Mouse (Mus musculus) liver, embryonic 15.5 days (tissue): ENCODE data around the gene Zfp827. TPM values are rescaled to one million over a fixed set of nuclear protein-coding genes. Genes with fewer than 3 reads are reported as not detected.

Source experiments
- ATAC-seq: fragments of 200-750 bp; cut with Nextera tagmentation; 2 replicates; pipeline ENCODE4 v1.8.0; 2017; ENCODE audit warnings: moderate number of reproducible peaks, mild to moderate bottlenecking, moderate library complexity; ENCODE audit not compliant: insufficient read depth
- H3K27ac ChIP-seq: fragments of 300-500 bp; sonication (generic); replicated peaks from 2 replicates; pipeline ENCODE4 v1.5.1; 2015; ENCODE audit warnings: mild to moderate bottlenecking, inconsistent platforms
- H3K27me3 ChIP-seq: fragments of 300-500 bp; sonication (generic); 2 replicates; pipeline ENCODE4 v1.6.1; 2015; ENCODE audit warnings: mild to moderate bottlenecking, inconsistent platforms
- H3K36me3 ChIP-seq: fragments of 300-500 bp; sonication (generic); replicated peaks from 2 replicates; pipeline ENCODE4 v1.6.1; 2015; ENCODE audit warnings: moderate library complexity, mild to moderate bottlenecking, inconsistent platforms
- H3K4me1 ChIP-seq: fragments of 300-500 bp; sonication (generic); replicated peaks from 2 replicates; pipeline ENCODE4 v1.6.1; 2015; ENCODE audit warnings: inconsistent platforms
- H3K4me2 ChIP-seq: fragments of 300-500 bp; sonication (generic); 2 replicates; pipeline ENCODE4 v1.6.1; 2015; ENCODE audit warnings: moderate library complexity, mild to moderate bottlenecking, inconsistent platforms
- H3K4me3 ChIP-seq: fragments of 300-500 bp; sonication (generic); replicated peaks from 2 replicates; pipeline ENCODE4 v1.5.1; 2015; ENCODE audit warnings: mild to moderate bottlenecking, inconsistent platforms
- H3K9ac ChIP-seq: fragments of 300-500 bp; sonication (generic); 2 replicates; pipeline ENCODE4 v1.6.1; 2015; ENCODE audit warnings: moderate library complexity, mild to moderate bottlenecking, inconsistent platforms
- H3K9me3 ChIP-seq: fragments of 300-500 bp; sonication (generic); replicated peaks from 2 replicates; pipeline ENCODE4 v1.6.1; 2016; ENCODE audit warnings: inconsistent platforms
- WGBS: fragments of 180-500 bp; shearing (Covaris S2); methylation state at CpG from one replicate; pipeline ENCODE4 v1.1.7; 2015; ENCODE audit warnings: mixed read lengths; ENCODE audit not compliant: insufficient replicate concordance; 5-methylcytosine and 5-hydroxymethylcytosine counted together
- polyA plus RNA-seq: library from polyadenylated mRNA; unstranded; fragments of >200 nt; fragmentation: Nextera tagmentation; extraction: Ambion mirVana; gene quantifications from 2 replicates; pipeline ENCODE4 v1.2.1, GENCODE M21; 2015

Gene Zfp827
- polyA plus RNA-seq, 1 experiment from 2014 or later = 0.47 TPM

DNA sequence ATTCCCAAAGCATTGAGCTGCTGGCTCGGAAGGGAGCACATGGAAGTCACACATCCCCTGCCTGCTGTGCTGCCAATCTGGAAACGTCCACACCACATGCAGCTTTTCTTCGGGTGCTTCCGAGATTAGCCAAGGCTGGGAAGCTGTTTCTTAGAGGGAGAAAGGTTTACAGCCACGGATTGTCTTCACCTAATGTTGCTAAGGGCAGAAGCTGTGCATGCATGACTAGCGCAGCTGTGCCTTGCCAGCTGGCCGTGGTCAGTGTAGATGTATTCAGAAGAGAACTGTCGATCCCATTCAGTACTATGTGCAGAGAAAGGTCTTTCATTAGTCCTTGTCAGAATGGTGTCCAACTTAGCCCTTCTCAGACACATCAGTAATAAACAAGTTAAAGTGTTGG lies 117.0 kb downstream of the Zfp827 start:
- no peaks in the 10 kb centered on the region for H3K36me3 ChIP-seq
- H3K4me2 ChIP-seq = no peak overlapping the region
- 60% methylated on average over 8 of the region's 8 CpGs for WGBS
- H3K4me1 ChIP-seq = no peaks in the 10 kb centered on the region
- H3K9me3 ChIP-seq = no peaks in the 10 kb centered on the region
- H3K27ac ChIP-seq = no peak overlapping the region
- ATAC-seq = no peak
- H3K4me3 ChIP-seq = no peak overlapping the region
- H3K9ac ChIP-seq = no peak overlapping the region
- H3K27me3 ChIP-seq = no peaks in the 10 kb centered on the region

DNA sequence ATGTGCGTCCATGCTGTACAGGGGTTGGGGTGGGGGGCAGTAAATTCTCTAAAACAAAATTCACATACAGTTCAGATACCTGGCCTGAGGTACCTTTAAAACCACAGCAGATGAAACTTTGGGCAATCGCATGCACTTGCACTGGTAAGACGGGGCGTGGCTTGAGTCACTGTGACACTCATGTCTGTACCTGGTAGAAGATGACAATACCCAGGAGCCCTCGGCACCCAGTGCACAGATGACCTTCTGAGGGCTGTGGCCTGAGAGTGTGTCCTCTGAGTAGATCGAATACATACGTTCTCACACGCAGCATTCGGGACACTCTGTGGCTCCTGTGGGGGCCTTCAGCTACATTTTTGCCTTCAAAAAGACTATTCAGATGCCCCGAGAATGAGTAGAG lies 117.4 kb downstream of the Zfp827 start:
- H3K4me2 ChIP-seq = no peak overlapping the region

DNA sequence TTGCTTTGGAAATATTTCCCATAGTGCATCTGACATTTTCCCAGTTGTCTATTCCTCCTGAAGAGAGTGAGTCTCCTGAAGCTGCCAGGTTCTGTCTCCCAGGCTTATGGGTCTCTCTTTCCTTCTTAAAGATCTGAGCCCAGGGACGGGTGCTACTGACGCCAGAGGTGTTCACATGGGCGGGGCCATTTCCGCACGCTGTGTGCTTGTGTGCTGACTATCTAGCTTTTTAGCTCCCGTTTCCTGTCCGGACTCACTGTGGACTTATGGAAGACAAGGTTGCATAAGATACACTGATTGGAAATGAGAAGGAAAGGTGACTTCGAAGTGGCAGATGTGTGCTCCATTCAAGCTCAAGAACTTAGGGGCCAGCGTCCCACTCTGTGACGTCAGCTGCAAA lies 120.6 kb downstream of the Zfp827 start:
- H3K4me2 ChIP-seq = no peak overlapping the region
- WGBS = 76% methylated on average over 10 of the region's 10 CpGs
- no peaks in the 10 kb centered on the region for H3K36me3 ChIP-seq
- no peak overlapping the region for H3K9ac ChIP-seq
- ATAC-seq = no peak
- H3K4me1 ChIP-seq = no peaks in the 10 kb centered on the region
- no peak overlapping the region for H3K27ac ChIP-seq
- no peaks in the 10 kb centered on the region for H3K27me3 ChIP-seq
- no peaks in the 10 kb centered on the region for H3K9me3 ChIP-seq
- no peak overlapping the region for H3K4me3 ChIP-seq

More for the DNA sequence above, 117.4 kb downstream of the Zfp827 start:
- no peak for ATAC-seq
- Histone ChIP-seq H3K27ac (no peak overlapping the region), H3K36me3 (no peaks in the 10 kb centered on the region), H3K27me3 (no peaks in the 10 kb centered on the region), H3K9me3 (no peaks in the 10 kb centered on the region), H3K4me1 (no peaks in the 10 kb centered on the region), H3K9ac (no peak overlapping the region), H3K4me3 (no peak overlapping the region)
- WGBS = 70% methylated on average over 10 of the region's 10 CpGs

GRCm38 (mm10) chr8:79149880-79150279 lies 121.6 kb downstream of the Zfp827 start:
- WGBS = 79% methylated on average over 10 of the region's 10 CpGs
- Histone ChIP-seq H3K27me3 (no peaks in the 10 kb centered on the region), H3K4me3 (no peak overlapping the region), H3K9me3 (no peaks in the 10 kb centered on the region), H3K27ac (no peak overlapping the region), H3K4me1 (no peaks in the 10 kb centered on the region), H3K4me2 (no peak overlapping the region), H3K9ac (no peak overlapping the region), H3K36me3 (no peaks in the 10 kb centered on the region)
- ATAC-seq = no peak

GRCm38 (mm10) chr8:79150544-79151192 lies 122.4 kb downstream of the Zfp827 start:
- Histone ChIP-seq H3K27ac (no peak overlapping the region), H3K9me3 (no peaks in the 10 kb centered on the region), H3K27me3 (no peaks in the 10 kb centered on the region), H3K4me2 (no peak overlapping the region), H3K4me3 (no peak overlapping the region), H3K9ac (no peak overlapping the region), H3K4me1 (no peaks in the 10 kb centered on the region), H3K36me3 (no peaks in the 10 kb centered on the region)
- no peak for ATAC-seq
- WGBS = 61% methylated on average over 11 of the region's 11 CpGs

GRCm38 (mm10) chr8:79151644-79152043 lies 123.4 kb downstream of the Zfp827 start:
- ATAC-seq = no peak
- H3K27ac ChIP-seq = no peak overlapping the region
- no peak overlapping the region for H3K4me3 ChIP-seq
- H3K9ac ChIP-seq = no peak overlapping the region
- WGBS = 72% methylated on average over 4 of the region's 4 CpGs
- H3K27me3 ChIP-seq = no peaks in the 10 kb centered on the region
- no peak overlapping the region for H3K4me2 ChIP-seq
- no peaks in the 10 kb centered on the region for H3K4me1 ChIP-seq
- no peaks in the 10 kb centered on the region for H3K36me3 ChIP-seq
- H3K9me3 ChIP-seq = no peaks in the 10 kb centered on the region

GRCm38 (mm10) chr8:79153201-79153600 lies 125.0 kb downstream of the Zfp827 start:
- H3K4me3 ChIP-seq = no peak overlapping the region
- no peaks in the 10 kb centered on the region for H3K4me1 ChIP-seq
- ATAC-seq = no peak
- no peak overlapping the region for H3K4me2 ChIP-seq
- no peak overlapping the region for H3K9ac ChIP-seq
- no peaks in the 10 kb centered on the region for H3K9me3 ChIP-seq
- H3K36me3 ChIP-seq = no peaks in the 10 kb centered on the region
- H3K27me3 ChIP-seq = no peaks in the 10 kb centered on the region
- 58% methylated on average over 1 of the region's 1 CpGs for WGBS
- no peak overlapping the region for H3K27ac ChIP-seq

- no peak overlapping the region for H3K4me3 ChIP-seq
- no peaks in the 10 kb centered on the region for H3K9me3 ChIP-seq
- no peak overlapping the region for H3K27ac ChIP-seq
- H3K4me1 ChIP-seq = no peaks in the 10 kb centered on the region
- no peaks in the 10 kb centered on the region for H3K27me3 ChIP-seq
- H3K4me2 ChIP-seq = no peak overlapping the region
- WGBS = 68% methylated on average over 4 of the region's 4 CpGs
- ATAC-seq = no peak
- H3K9ac ChIP-seq = no peak overlapping the region
- no peaks in the 10 kb centered on the region for H3K36me3 ChIP-seq
These were observed 125.4 kb downstream of the Zfp827 start for GRCm38 (mm10) chr8:79153637-79154036.

DNA sequence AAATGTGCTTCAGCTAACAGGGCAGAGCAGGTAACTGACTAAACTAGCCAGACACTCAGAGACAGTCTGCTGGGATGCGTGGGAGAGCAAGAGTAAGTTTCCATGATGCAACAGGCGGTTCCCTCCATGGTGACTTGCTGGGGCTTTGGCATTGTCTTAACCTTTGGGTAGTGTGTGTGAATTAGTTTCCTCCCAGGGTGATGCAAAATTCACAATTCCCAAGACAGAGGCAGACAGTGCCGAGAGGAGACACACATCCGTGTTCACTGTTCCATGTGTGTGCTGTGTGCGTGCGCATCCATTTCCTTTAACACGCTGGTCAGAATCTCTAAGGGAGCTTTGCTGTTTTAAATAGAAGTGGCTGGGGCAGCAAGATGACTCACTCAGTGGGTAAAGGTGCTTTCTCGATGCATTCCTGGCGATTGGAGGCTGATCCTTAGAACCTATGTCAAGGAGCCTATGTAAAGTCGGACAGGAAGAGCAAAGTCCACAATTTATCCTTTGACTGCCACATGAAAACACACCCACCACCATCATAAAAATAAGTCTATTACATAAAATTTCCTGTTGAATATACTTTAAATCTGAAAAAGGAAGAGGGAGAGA lies 127.4 kb downstream of the Zfp827 start:
- WGBS = 80% methylated on average over 10 of the region's 10 CpGs
- no peaks in the 10 kb centered on the region for H3K9me3 ChIP-seq
- ATAC-seq = no peak
- H3K4me2 ChIP-seq = no peak overlapping the region
- H3K27ac ChIP-seq = no peak overlapping the region
- H3K4me3 ChIP-seq = no peak overlapping the region
- no peaks in the 10 kb centered on the region for H3K27me3 ChIP-seq
- H3K4me1 ChIP-seq = peaks cover 7% of the 10 kb centered on the region; the same call in 1 of the 2 replicates
- H3K36me3 ChIP-seq = no peaks in the 10 kb centered on the region
- no peak overlapping the region for H3K9ac ChIP-seq

DNA sequence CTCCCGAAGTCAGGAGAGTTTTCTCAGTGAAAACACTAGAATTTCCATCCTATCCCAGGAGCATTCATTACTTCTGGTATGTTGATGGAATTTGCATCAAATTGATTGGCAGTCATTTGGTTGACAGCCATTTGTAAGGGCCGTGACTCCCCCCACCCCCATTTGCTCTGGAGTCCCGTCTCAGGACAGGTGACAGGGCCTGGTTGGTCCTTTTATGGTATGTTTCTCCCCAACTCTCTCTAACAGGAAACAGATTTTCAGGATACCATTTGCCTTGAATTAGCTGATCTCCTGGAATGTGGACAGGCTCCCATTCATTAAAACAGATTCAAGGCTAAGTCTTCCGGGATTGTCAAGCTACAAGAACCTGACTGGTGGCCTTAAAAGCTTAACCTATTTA lies 129.1 kb downstream of the Zfp827 start:
- no peak overlapping the region for H3K4me3 ChIP-seq
- ATAC-seq = no peak
- no peaks in the 10 kb centered on the region for H3K36me3 ChIP-seq
- WGBS = 57% methylated on average over 4 of the region's 4 CpGs
- H3K4me1 ChIP-seq = peaks cover 20% of the 10 kb centered on the region; the same call in 1 of the 2 replicates
- no peaks in the 10 kb centered on the region for H3K27me3 ChIP-seq
- H3K9me3 ChIP-seq = no peaks in the 10 kb centered on the region
- no peak overlapping the region for H3K9ac ChIP-seq
- H3K27ac ChIP-seq = no peak overlapping the region
- no peak overlapping the region for H3K4me2 ChIP-seq

DNA sequence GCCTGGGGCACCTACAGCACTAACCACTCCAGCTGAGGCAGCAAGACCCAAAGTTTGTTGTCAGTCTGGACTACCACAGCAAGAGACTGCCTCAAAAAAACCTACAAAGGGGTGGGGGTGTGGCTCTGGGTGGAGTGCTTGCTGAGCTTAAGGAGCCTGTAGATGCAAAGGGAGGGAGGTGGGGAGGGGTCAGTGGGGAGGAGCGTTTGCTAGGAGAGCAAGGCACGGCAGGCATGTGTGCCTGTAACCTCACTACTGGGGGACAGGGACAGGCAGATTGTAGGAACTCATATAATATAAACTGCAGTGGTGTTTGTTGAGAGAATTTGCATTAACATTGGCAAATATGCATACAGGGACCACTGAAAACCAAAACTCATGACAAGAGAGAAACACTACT lies 130.1 kb downstream of the Zfp827 start:
- Histone ChIP-seq H3K9ac (no peak overlapping the region), H3K4me3 (no peak overlapping the region)

DNA sequence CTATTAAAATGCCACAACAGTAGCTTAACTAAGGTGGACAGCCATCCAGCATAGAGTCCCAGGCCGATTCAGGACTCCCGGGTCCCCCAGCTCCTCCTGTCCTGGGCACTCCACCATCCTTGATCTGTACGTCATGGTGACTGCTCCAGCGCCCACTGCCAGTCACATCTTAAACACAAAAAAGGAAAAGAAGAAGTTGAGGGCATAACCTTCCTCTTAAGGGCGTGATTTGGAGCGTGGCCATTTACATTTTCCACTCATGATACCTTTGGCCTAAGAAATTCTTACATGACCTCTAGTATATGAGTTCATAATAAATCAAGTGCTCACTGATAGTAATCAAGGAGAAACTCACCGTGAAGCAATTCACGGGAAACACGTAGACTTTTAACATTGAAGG lies 131.2 kb downstream of the Zfp827 start:
- no peaks in the 10 kb centered on the region for H3K27me3 ChIP-seq
- H3K4me2 ChIP-seq = no peak overlapping the region
- H3K4me1 ChIP-seq = peaks cover 26% of the 10 kb centered on the region; the same call in 1 of the 2 replicates
- ATAC-seq = no peak
- H3K36me3 ChIP-seq = no peaks in the 10 kb centered on the region
- H3K9ac ChIP-seq = no peak overlapping the region
- 73% methylated on average over 9 of the region's 9 CpGs for WGBS
- no peaks in the 10 kb centered on the region for H3K9me3 ChIP-seq
- no peak overlapping the region for H3K4me3 ChIP-seq
- no peak overlapping the region for H3K27ac ChIP-seq

More for the DNA sequence above, 130.1 kb downstream of the Zfp827 start:
- 72% methylated on average over 2 of the region's 2 CpGs for WGBS
- Histone ChIP-seq H3K27me3 (no peaks in the 10 kb centered on the region), H3K9me3 (no peaks in the 10 kb centered on the region), H3K36me3 (no peaks in the 10 kb centered on the region), H3K4me2 (no peak overlapping the region), H3K27ac (no peak overlapping the region), H3K4me1 (peaks cover 26% of the 10 kb centered on the region; the same call in 1 of the 2 replicates)
- ATAC-seq = no peak
